Comparison of ENCODE assay signal across 8 mouse cellular contexts in the genomic region with DNA sequence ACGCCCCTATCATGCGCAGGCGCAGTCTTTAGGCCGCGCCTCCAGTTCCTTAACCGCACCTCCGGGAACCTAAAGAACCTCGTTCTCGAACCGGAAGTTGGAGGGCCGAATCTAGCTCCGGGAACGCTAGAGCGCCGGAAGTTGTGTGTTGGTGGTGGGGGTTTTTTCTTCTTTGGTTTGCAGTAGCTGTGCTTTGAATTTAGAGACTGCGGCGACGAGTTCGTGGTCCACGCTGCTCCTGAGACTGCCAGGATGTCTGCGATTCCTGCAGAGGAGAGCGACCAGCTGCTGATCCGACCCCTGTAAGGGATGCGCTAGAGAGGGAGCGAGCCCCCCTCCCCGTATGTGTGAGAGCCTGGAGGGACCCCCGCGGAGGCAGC. TPM values are rescaled to one million over a fixed set of nuclear protein-coding genes. Genes with fewer than 3 reads are reported as not detected.
A peak's percentile ranks its signal among the peaks of the same experiment; 100 is the strongest.
DNase-seq lines count a peak whose midpoint lies in the region; ATAC-seq and TF ChIP-seq lines count a peak whose summit lies in the region.

Gene Itgb1bp1 (minus strand): TSS at position 42 of the 380 bp plus-strand sequence.

- peaks cover 19% of the 10 kb centered on the region for H3K4me1 ChIP-seq in forebrain, embryonic 12.5 days
- peaks cover 20% of the 10 kb centered on the region for H3K4me1 ChIP-seq in heart, embryonic 16.5 days (ENCODE audit: control insufficient read depth, insufficient read depth, low read length)
- peaks cover 36% of the 10 kb centered on the region for H3K4me1 ChIP-seq in liver, embryonic 13.5 days (replicated peaks)
- peaks cover 4% of the 10 kb centered on the region; the same call in 1 of the 2 replicates for H3K4me1 ChIP-seq in stomach, postnatal 0 days (replicated peaks; ENCODE audit: control insufficient read depth, insufficient read depth)

- ATAC-seq in forebrain, embryonic 12.5 days (ENCODE audit: low FRiP score) = peak; percentile 97
- peak; percentile 96 for ATAC-seq in heart, embryonic 16.5 days (replicated peaks; ENCODE audit: extremely low read depth, insufficient read depth, low FRiP score)
- peak; percentile 92 for ATAC-seq in liver, embryonic 13.5 days (ENCODE audit: low read depth)
- ATAC-seq in stomach, postnatal 0 days (ENCODE audit: low FRiP score, low TSS enrichment) = peak; percentile 96

- H3K36me3 ChIP-seq in forebrain, embryonic 12.5 days (replicated peaks) = peaks cover 3% of the 10 kb centered on the region
- peaks cover under 1% of the 10 kb centered on the region; the same call in 1 of the 2 replicates for H3K36me3 ChIP-seq in heart, embryonic 16.5 days (ENCODE audit: control insufficient read depth, insufficient read depth)
- peaks cover 16% of the 10 kb centered on the region for H3K36me3 ChIP-seq in liver, embryonic 13.5 days
- H3K36me3 ChIP-seq in stomach, postnatal 0 days (ENCODE audit: control insufficient read depth, insufficient read depth, low read length) = no peaks in the 10 kb centered on the region; the same call in 1 of the 2 replicates

- peak within 1 kb of the TSS; percentile 86 for H3K27ac ChIP-seq in forebrain, embryonic 12.5 days
- peak within 1 kb of the TSS; percentile 81 for H3K27ac ChIP-seq in heart, embryonic 16.5 days (ENCODE audit: low read length)
- H3K27ac ChIP-seq in liver, embryonic 13.5 days = peak within 1 kb of the TSS; percentile 81
- H3K27ac ChIP-seq in stomach, postnatal 0 days (replicated peaks) = peak within 1 kb of the TSS; percentile 90

- H3K9ac ChIP-seq in forebrain, embryonic 12.5 days = peak within 1 kb of the TSS; percentile 74
- H3K9ac ChIP-seq in heart, embryonic 16.5 days (ENCODE audit: low read length) = peak within 1 kb of the TSS; percentile 91
- peak within 1 kb of the TSS; percentile 88 for H3K9ac ChIP-seq in liver, embryonic 13.5 days
- peak within 1 kb of the TSS; percentile 90 for H3K9ac ChIP-seq in stomach, postnatal 0 days (ENCODE audit: low read length)

- under 1% methylated on average over 28 of the region's 28 CpGs for WGBS in forebrain, embryonic 12.5 days
- WGBS in heart, embryonic 16.5 days = 0% methylated on average over 28 of the region's 28 CpGs
- 0% methylated on average over 28 of the region's 28 CpGs for WGBS in liver, embryonic 13.5 days (ENCODE audit: insufficient replicate concordance)
- WGBS in stomach, postnatal 0 days = under 1% methylated on average over 28 of the region's 28 CpGs

- H3K4me3 ChIP-seq in forebrain, embryonic 12.5 days (replicated peaks) = peak within 1 kb of the TSS; percentile 80
- peak within 1 kb of the TSS; percentile 78 for H3K4me3 ChIP-seq in heart, embryonic 16.5 days (ENCODE audit: low read length)
- peak within 1 kb of the TSS; percentile 89 for H3K4me3 ChIP-seq in liver, embryonic 13.5 days (replicated peaks)
- peak within 1 kb of the TSS; percentile 87 for H3K4me3 ChIP-seq in stomach, postnatal 0 days (ENCODE audit: low read depth, low read length)

- no peak for TF ChIP-seq CTCF in stomach, postnatal 0 days (IDR thresholded peaks at IDR 0.05; ENCODE audit: low read depth)

- DNase-seq in ES-CJ7 (ENCODE audit: low read depth, low spot score) = peak; percentile 99
- DNase-seq in c-Kit-positive CD71-positive TER-119-positive erythroid progenitor cells, embryonic 14.5 days (ENCODE audit: low spot score) = peak; percentile 97
- peak; percentile 99 for DNase-seq in kidney, postnatal 25 days
- DNase-seq in liver, embryonic 13.5 days = peak; percentile 97
- DNase-seq in natural killer cell, adult 2 months (ENCODE audit: low spot score in 2 of 2) = peak; percentile 95 to 96
- DNase-seq in stomach, postnatal 0 days (ENCODE audit: low spot score) = peak; percentile 98

- no peaks in the 10 kb centered on the region for H3K9me3 ChIP-seq in forebrain, embryonic 12.5 days
- H3K9me3 ChIP-seq in heart, embryonic 16.5 days (replicated peaks; ENCODE audit: control insufficient read depth, low read length) = no peaks in the 10 kb centered on the region
- no peaks in the 10 kb centered on the region for H3K9me3 ChIP-seq in liver, embryonic 13.5 days (replicated peaks)
- no peaks in the 10 kb centered on the region for H3K9me3 ChIP-seq in stomach, postnatal 0 days (ENCODE audit: control insufficient read depth, low read length)

- no peak for TF ChIP-seq EP300 in stomach, postnatal 0 days (optimal IDR thresholded peaks at IDR 0.05)

- peak within 1 kb of the TSS; percentile 76 for H3K4me2 ChIP-seq in forebrain, embryonic 12.5 days
- H3K4me2 ChIP-seq in heart, embryonic 16.5 days (ENCODE audit: low read depth, low read length) = peak within 1 kb of the TSS; percentile 91
- peak within 1 kb of the TSS; percentile 93 for H3K4me2 ChIP-seq in liver, embryonic 13.5 days
- peak within 1 kb of the TSS; percentile 88 for H3K4me2 ChIP-seq in stomach, postnatal 0 days (replicated peaks; ENCODE audit: low read depth)

- no peaks in the 10 kb centered on the region for H3K27me3 ChIP-seq in forebrain, embryonic 12.5 days
- no peaks in the 10 kb centered on the region for H3K27me3 ChIP-seq in heart, embryonic 16.5 days (ENCODE audit: control insufficient read depth, insufficient read depth, low read length)
- H3K27me3 ChIP-seq in liver, embryonic 13.5 days = no peaks in the 10 kb centered on the region
- H3K27me3 ChIP-seq in stomach, postnatal 0 days (ENCODE audit: control insufficient read depth, insufficient read depth, low read length) = no peaks in the 10 kb centered on the region

RNA-seq across cellular contexts. Expression of gene Itgb1bp1, which starts in this region (rescaled TPM):
- 37.2 and 39.2 TPM in 2 replicates for polyA plus RNA-seq in forebrain, embryonic 12.5 days (2016; fragmentation: Nextera tagmentation; extraction: Ambion mirVana)
- 38.7 and 38.8 TPM in 2 replicates for polyA plus RNA-seq in heart, embryonic 16.5 days (2015; fragmentation: Nextera tagmentation; extraction: Ambion mirVana)
- 28.7 and 29.3 TPM in 2 replicates for polyA plus RNA-seq in liver, embryonic 13.5 days (2015; fragmentation: Nextera tagmentation; extraction: Ambion mirVana)
- polyA plus RNA-seq in stomach, postnatal 0 days (2015; fragmentation: Nextera tagmentation; extraction: Ambion mirVana) = 31.6 and 32.6 TPM in 2 replicates

Comparison
In these comparisons a context has a peak if more than half of its experiments do, and no peak if none do; other contexts are left out.
1. Peak in every context shown above with its lines: DNase-seq, ATAC-seq, H3K4me3 ChIP-seq and H3K27ac ChIP-seq.